Mouse (Mus musculus): ENCODE data around the gene Ppp4c. TPM values are rescaled to one million over a fixed set of nuclear protein-coding genes. Genes with fewer than 3 reads are reported as not detected.
"Not testable (repeated sequence)": the region's sequence is repeated elsewhere in the genome, so short reads cannot be mapped to it uniquely, and the experiment has no call there.

Ppp4c gene
- polyA plus RNA-seq, 1 experiment from 2014 or later, result 214 TPM

DNA sequence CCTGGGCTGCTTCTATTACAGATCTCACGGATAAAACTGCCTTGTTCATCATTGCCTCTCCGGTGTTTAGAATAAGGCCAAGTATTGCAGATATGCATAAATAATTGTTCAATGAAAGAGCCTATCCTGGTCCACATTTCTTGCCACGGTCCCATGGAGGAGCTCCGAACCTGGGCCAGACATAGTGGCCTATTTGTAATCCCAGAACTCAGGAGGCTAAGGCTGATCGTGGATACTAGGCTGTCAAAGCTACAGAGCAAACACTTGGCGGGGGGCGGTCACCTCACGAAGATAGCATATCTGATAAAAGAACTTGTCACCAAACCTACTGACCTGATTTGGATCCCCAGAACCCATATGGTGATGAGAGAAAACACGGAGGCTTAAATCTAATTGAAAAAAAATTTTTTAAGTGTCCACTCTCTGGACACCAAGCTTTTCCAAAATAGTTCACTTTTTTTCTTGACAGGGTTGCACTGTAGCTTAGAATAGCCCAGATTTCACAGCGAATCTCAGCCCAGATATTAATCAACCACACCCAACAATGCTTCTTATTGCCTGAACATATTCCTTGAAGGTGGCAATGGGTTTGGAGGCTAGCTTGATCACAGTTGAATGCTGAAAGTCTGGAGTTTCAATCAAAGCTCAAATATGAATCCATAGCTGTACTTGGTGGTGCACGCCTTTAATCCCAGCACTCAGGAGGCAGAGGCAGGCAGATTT is 586 bp upstream of the Ppp4c start:
- no peaks in the 10 kb centered on the region for H3K9me3 ChIP-seq
- H3K4me1 ChIP-seq (replicated peaks), result peaks cover 50% of the 10 kb centered on the region
- H3K9ac ChIP-seq, result no peak overlapping the region; the same call in none of the 2 replicates
- H3K27me3 ChIP-seq, result no peaks in the 10 kb centered on the region
- peak overlapping the region; percentile 82 for H3K4me3 ChIP-seq
- peak overlapping the region; percentile 88 for H3K27ac ChIP-seq
- H3K36me3 ChIP-seq, result peaks cover 54% of the 10 kb centered on the region
- WGBS, result 26% methylated on average over 11 of the region's 11 CpGs
- H3K4me2 ChIP-seq, result peak overlapping the region; percentile 88
- peak; percentile 29 for ATAC-seq (ENCODE audit: low FRiP score)

DNA sequence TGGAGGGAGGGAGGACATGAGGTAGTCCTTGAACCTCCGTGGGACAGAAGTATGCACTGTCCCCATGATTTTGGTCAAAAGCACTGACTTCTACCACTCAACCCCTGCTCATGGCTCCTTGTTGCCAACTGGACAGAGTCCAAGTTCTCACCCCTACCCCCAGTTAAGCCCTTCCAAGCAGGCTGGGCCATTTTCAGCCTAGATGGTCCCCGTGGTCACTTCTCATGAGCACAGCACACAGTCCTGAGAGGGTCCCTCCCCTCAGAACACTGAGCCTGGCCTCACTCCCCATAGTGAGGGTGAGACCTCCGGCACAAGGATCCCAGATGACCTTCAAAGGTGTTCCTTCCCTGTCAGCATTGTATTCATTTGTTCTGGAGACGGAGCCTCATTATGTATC is 3.2 kb downstream of the Ppp4c start:
- Histone ChIP-seq H3K36me3 (peaks cover 61% of the 10 kb centered on the region), H3K4me1 (replicated peaks) (peaks cover 30% of the 10 kb centered on the region), H3K9ac (no peak overlapping the region), H3K9me3 (no peaks in the 10 kb centered on the region), H3K4me2 (no peak overlapping the region), H3K27ac (no peak overlapping the region), H3K27me3 (no peaks in the 10 kb centered on the region), H3K4me3 (no peak overlapping the region)
- 93% methylated on average over 4 of the region's 4 CpGs for WGBS
- ATAC-seq (ENCODE audit: low FRiP score), result no peak

DNA sequence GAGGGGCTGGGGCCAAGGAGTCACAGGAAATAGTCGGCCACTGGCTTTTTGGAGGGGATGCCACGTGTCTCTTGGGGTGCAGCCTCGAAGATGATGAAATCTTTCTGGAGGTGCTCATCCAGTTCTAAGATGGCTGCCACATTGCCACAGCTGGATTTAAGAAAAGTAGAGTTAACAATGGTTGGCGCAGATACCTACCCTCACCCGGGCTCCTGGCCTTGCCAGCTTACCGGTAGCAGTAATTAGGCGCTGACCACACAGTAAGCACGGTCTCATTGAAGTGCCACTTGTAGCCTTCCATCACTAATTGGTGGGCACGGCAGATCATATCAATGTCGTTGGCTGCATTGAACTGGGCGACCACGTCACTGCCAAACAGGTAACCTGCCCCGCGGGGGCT is 6.2 kb downstream of the Ppp4c start:
- no peaks in the 10 kb centered on the region for H3K27me3 ChIP-seq
- peaks cover 26% of the 10 kb centered on the region for H3K4me1 ChIP-seq (replicated peaks)
- 95% methylated on average over 14 of the region's 14 CpGs for whole genome bisulfite sequencing
- no peak overlapping the region for H3K9ac ChIP-seq
- no peak overlapping the region for H3K4me2 ChIP-seq
- H3K27ac ChIP-seq, result no peak overlapping the region
- H3K36me3 ChIP-seq, result peaks cover 67% of the 10 kb centered on the region
- no peak for ATAC-seq (ENCODE audit: low FRiP score)
- no peak overlapping the region for H3K4me3 ChIP-seq
- H3K9me3 ChIP-seq, result no peaks in the 10 kb centered on the region

DNA sequence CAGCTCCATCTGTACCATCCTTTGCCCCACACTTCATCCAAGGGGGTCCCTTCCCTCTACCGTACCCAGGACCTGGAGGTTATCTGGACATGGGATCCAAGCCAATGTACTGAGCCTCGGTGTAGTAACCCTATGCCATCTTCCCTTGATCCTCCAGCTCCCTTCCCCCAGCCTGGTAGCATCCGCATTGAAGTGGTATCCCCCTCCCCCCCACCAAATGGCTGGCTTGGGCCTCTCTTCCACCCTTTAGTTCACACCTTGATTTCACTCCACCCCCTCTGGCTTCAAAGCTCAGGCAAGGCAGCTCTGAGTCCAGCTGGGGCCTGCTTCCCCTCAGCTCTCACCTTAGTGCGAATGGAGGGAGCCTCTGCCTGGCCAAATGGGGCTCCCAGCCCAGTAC is 7.2 kb downstream of the Ppp4c start:
- Histone ChIP-seq H3K4me1 (replicated peaks) (peaks cover 24% of the 10 kb centered on the region), H3K27ac (no peak overlapping the region), H3K9ac (no peak overlapping the region), H3K27me3 (no peaks in the 10 kb centered on the region), H3K4me2 (no peak overlapping the region), H3K36me3 (peaks cover 65% of the 10 kb centered on the region), H3K4me3 (no peak overlapping the region), H3K9me3 (no peaks in the 10 kb centered on the region)
- ATAC-seq (ENCODE audit: low FRiP score), result no peak
- 84% methylated on average over 4 of the region's 4 CpGs for WGBS

DNA sequence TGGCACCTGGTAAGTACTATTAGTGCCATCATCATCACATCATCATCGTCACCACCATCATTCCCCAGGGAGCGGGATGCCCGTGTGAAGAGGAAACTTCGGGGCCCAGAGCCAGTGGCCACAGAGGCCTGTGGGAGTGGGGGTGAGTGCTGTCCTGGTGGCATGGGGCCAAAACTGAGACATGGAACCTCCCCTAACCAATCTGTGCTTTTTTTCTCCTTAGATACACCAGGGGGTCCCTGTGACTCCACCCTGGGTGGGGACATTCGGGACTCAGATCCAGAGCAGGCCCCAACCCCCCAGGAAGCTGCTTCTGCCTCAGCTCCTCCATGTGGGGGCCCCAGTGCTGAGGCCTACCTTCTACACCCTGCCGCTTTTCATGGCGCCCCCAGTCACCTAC is 7.8 kb downstream of the Ppp4c start:
- ATAC-seq (ENCODE audit: low FRiP score), result no peak
- H3K27ac ChIP-seq, result no peak overlapping the region
- no peak overlapping the region for H3K4me3 ChIP-seq
- H3K9me3 ChIP-seq, result no peaks in the 10 kb centered on the region
- no peaks in the 10 kb centered on the region for H3K27me3 ChIP-seq
- H3K4me2 ChIP-seq, result no peak overlapping the region
- peaks cover 59% of the 10 kb centered on the region for H3K36me3 ChIP-seq
- WGBS, result 86% methylated on average over 7 of the region's 7 CpGs
- no peak overlapping the region for H3K9ac ChIP-seq
- H3K4me1 ChIP-seq (replicated peaks), result peaks cover 29% of the 10 kb centered on the region

DNA sequence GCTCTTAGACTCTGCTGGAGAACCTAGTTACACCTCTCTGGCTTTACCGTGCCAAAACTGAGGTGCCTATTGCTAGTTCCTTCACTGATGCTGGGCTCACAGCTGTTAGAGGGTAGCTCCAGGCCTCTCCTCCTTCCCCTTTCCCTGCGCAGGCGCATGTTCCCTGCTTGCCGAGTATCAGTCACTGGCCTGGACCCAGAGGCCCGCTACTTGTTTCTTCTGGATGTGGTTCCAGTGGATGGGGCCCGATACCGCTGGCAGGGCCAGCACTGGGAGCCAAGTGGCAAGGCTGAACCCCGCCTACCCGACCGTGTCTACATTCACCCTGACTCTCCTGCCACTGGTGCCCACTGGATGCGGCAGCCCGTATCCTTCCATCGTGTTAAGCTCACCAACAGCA is 9.6 kb downstream of the Ppp4c start:
- H3K36me3 ChIP-seq, result peaks cover 50% of the 10 kb centered on the region
- no peak for ATAC-seq (ENCODE audit: low FRiP score)
- no peak overlapping the region for H3K4me3 ChIP-seq
- no peaks in the 10 kb centered on the region for H3K27me3 ChIP-seq
- H3K9ac ChIP-seq, result no peak overlapping the region
- 84% methylated on average over 13 of the region's 13 CpGs for WGBS
- H3K4me2 ChIP-seq, result no peak overlapping the region
- H3K4me1 ChIP-seq (replicated peaks), result peaks cover 41% of the 10 kb centered on the region
- H3K27ac ChIP-seq, result no peak overlapping the region
- no peaks in the 10 kb centered on the region for H3K9me3 ChIP-seq

DNA sequence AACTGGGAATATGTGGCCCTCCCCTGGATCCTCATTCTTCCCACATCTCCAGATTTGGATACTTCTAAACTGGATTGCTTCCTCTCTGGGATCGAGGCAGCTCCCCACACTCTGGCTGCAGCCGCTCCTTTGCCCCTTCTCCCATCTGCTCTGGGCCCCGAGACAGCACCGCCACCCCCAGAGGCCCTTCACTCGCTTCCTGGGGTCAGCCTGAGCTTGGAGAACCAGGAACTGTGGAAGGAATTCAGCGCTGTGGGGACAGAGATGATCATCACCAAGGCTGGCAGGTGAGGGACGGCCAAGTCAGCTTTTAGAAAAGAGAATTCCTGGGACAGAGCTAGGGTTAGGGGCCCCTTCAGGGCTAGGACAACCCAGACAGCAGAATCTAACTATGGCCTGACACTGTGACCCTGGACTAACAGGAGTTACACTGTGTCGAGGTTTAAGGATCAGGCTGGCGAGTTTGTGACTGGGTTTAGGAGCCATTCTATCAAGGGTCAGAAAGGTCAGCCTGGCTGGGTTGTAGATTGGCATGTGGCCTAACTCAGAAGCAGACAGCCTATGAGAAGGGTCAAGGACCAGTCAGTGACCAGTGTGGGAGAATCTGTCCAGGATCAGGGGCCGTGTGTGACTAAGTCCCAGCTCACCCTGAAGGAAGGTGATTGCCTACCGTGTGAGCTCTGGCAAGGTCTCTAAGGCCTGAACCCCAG is 10.5 kb downstream of the Ppp4c start:
- Histone ChIP-seq H3K9ac (peak overlapping the region; percentile 72), H3K9me3 (no peaks in the 10 kb centered on the region), H3K36me3 (peaks cover 41% of the 10 kb centered on the region), H3K4me1 (replicated peaks) (peaks cover 49% of the 10 kb centered on the region), H3K27me3 (no peaks in the 10 kb centered on the region), H3K27ac (0 out of 2 replicates have a peak overlapping the region, but pooled peaks have one; percentile 32), H3K4me3 (peak overlapping the region; percentile 43; the same call in 1 of the 2 replicates), H3K4me2 (peak overlapping the region; percentile 92)
- 48% methylated on average over 11 of the region's 11 CpGs for WGBS
- no peak for ATAC-seq (ENCODE audit: low FRiP score)

DNA sequence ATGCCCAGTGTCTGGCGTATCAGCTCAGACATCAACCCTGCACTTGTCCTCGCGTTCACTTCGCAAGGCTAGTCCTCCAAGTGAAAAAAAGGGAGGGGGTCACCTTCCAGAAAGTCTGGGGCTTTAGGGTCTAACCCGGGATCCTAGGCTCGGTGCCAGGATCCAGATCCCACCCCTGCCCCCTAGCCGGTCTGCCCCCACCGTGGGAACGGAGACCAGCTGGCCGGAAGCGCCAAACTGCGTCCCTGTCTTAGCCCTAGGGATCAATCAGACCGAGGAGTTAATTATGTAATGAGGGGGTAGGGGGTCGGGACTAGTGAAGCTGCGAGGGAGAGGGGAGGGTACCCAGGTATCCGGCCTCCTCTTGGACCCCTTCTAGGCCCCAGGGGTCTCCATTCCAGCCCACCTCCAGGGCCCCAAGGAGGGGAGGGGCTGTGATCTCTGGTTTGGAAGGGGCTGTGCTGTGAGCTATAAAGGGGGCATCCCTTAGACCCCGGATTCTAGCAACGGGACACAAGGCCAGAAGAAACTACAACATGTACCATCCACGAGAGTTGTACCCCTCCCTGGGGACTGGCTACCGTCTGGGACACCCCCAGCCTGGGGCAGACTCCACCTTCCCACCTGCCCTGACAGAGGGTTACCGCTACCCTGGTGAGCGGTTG is 11.2 kb downstream of the Ppp4c start, which contains the start of gene Tbx6:
TSS of gene Tbx6 (plus strand) at position 513 of the 665 bp plus-strand sequence.
- H3K27me3 ChIP-seq, result no peaks in the 10 kb centered on the region
- H3K4me3 ChIP-seq, result peak within 1 kb of the TSS; percentile 43
- 8% methylated on average over 22 of the region's 22 CpGs for WGBS
- ATAC-seq (ENCODE audit: low FRiP score), result peak; percentile 11
- peak within 1 kb of the TSS; percentile 72 for H3K9ac ChIP-seq
- peaks cover 34% of the 10 kb centered on the region for H3K36me3 ChIP-seq
- no peaks in the 10 kb centered on the region for H3K9me3 ChIP-seq
- H3K4me1 ChIP-seq (replicated peaks), result peaks cover 54% of the 10 kb centered on the region
- peak within 1 kb of the TSS; percentile 92 for H3K4me2 ChIP-seq
- peak within 1 kb of the TSS; percentile 90 for H3K27ac ChIP-seq

DNA sequence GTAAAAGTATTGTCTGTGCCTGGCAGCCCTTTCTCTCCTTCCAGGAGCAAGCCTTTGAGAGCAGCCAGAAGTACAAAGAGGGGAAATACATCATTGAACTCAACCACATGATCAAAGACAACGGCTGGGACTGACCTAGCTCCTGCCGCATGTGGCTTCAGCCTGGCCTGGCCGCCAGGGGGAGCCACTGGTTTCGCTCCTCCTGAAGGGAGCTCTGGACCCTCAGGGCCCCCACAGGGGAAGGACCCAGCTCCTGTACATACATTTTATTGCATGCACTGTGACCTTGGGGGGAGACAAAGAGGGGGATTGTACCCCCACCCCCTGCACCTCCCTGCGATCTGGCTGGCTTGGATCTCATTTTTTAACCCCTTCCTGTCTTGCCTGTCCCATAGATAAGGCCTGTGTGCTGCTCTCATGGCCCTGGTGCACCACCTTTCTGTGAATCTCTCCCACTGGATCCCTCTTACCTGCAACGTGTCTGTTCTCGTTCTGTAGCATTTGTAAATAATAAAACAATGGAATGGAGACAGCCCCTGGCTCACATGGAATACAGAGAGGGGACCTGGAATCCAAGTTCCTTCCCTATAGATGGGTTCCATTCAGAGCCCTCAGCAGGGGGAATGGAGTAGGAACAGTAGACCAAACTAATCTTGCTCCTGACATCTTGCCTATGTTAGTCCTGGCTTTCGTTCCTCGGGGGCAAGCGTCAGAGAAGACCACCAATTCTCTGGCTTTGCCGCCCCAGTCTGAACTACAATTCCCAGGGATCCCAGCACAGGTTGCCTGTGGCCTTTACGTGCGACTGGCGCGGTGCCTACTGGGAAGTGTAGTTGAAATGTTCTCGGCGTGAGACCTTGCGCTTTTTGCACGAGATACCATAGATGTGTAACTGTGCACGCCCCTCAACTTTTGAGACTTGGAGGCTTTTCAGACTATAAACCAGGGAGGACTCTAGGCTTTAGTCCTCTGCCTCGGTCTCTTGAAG is 12.0 kb downstream of the Ppp4c start:
- peak; percentile 70 for ATAC-seq (ENCODE audit: low FRiP score)
- WGBS, result under 1% methylated on average over 21 of the region's 21 CpGs
- Histone ChIP-seq H3K9ac (peak overlapping the region; percentile 72), H3K36me3 (peaks cover 25% of the 10 kb centered on the region), H3K27me3 (no peaks in the 10 kb centered on the region), H3K4me3 (peak overlapping the region; percentile 43), H3K4me2 (peak overlapping the region; percentile 92), H3K9me3 (no peaks in the 10 kb centered on the region), H3K4me1 (replicated peaks) (peaks cover 61% of the 10 kb centered on the region), H3K27ac (peak overlapping the region; percentile 90)

DNA sequence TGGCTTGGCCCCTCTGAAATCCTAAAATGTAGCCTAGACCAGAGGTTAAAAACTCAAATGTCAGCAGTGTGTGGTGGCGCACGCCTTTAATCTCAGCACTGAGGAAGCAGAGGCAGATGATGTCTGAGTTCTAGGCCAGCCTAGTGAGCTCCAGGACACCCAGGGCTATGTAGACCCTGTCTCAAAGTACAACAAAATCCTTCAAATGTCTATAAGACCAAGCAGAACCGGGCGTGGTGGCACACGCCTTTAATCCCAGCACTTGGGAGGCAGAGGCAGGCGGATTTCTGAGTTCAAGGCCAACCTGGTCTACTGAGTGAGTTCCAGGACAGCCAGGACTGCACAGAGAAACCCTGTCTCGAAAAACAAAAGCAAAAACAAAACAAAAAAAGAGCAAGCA is 13.2 kb downstream of the Ppp4c start:
- 93% methylated on average over 7 of the region's 7 CpGs for WGBS
- Histone ChIP-seq H3K27ac (peak overlapping the region; percentile 90), H3K9ac (peak overlapping the region; percentile 20; the same call in 1 of the 2 replicates), H3K36me3 (peaks cover 14% of the 10 kb centered on the region), H3K4me1 (replicated peaks) (peaks cover 61% of the 10 kb centered on the region)
- not testable (repeated sequence) for H3K4me2 ChIP-seq; H3K27me3 ChIP-seq; ATAC-seq (ENCODE audit: low FRiP score); H3K4me3 ChIP-seq; H3K9me3 ChIP-seq

DNA sequence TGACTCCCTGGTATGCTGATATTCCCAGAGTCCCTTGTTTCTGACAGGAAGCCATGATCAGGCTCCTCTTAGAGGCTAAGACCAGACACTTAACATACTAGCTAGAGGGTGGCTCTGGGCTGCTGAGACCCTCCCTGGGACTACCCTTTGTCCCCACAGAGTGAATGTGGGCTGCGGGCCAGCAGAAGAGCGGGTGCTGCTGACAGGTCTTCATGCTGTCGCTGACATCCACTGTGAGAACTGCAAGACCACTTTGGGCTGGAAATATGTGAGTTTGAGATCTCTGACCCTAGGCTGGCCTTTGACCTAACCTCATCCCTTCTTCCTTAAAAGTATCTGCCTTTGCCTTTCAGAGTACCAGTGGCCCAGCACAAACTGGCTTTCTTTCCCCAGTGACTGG is 14.1 kb downstream of the Ppp4c start:
- H3K27me3 ChIP-seq, result no peaks in the 10 kb centered on the region
- no peak for ATAC-seq (ENCODE audit: low FRiP score)
- H3K9me3 ChIP-seq, result no peaks in the 10 kb centered on the region
- H3K4me2 ChIP-seq, result peak overlapping the region; percentile 91
- 0 out of 2 replicates have a peak overlapping the region, but pooled peaks have one; percentile 82 for H3K4me3 ChIP-seq
- peak overlapping the region; percentile 15; the same call in 1 of the 2 replicates for H3K27ac ChIP-seq
- 77% methylated on average over 3 of the region's 3 CpGs for WGBS
- H3K4me1 ChIP-seq (replicated peaks), result peaks cover 61% of the 10 kb centered on the region
- peaks cover 12% of the 10 kb centered on the region for H3K36me3 ChIP-seq
- H3K9ac ChIP-seq, result peak overlapping the region; percentile 98; the same call in 1 of the 2 replicates
